In genomic region chr2:32821041-32821802, GRCm38 (mm10) we compare ENCODE assay signal across 9 mouse cellular contexts. TPM values are rescaled to one million over a fixed set of nuclear protein-coding genes. Genes with fewer than 3 reads are reported as not detected.
DNase-seq lines count a peak whose midpoint lies in the region; ATAC-seq and TF ChIP-seq lines count a peak whose summit lies in the region.
"Had no signal": no experiment of that assay in that cellular context is flagged by ENCODE, and none has a peak within 500 bp of the region (broad histone marks: within the 10 kb centered on the region; RNA-seq: fewer than 3 reads in every experiment).

No protein-coding gene starts in this region.

- ATAC-seq in heart, postnatal 0 days (ENCODE audit: insufficient read depth, low read depth), result no peak
- ATAC-seq in CD4-positive, CD25-positive, alpha-beta regulatory T cell, adult 4 months, result peak; percentile 49

- H3K4me1 ChIP-seq in heart, postnatal 0 days (ENCODE audit: control insufficient read depth, insufficient read depth), result no peaks in the 10 kb centered on the region

- peak; percentile 70 for TF ChIP-seq CTCF in heart, postnatal 0 days (IDR thresholded peaks at IDR 0.05; ENCODE audit: low read depth)

- no peak overlapping the region for H3K4me2 ChIP-seq in heart, postnatal 0 days (ENCODE audit: low read depth, low read length)

- no peak for TF ChIP-seq EP300 in heart, postnatal 0 days (IDR thresholded peaks at IDR 0.05; ENCODE audit: low read depth)

- no peak overlapping the region for H3K9ac ChIP-seq in heart, postnatal 0 days (replicated peaks; ENCODE audit: low read depth, low read length)

- WGBS in heart, postnatal 0 days, result 63% methylated on average over 11 of the region's 11 CpGs

- intact Hi-C loops in heart, postnatal 25 days (cut with DNase I), result no loop called here

- no peak for DNase-seq in heart, postnatal 0 days (ENCODE audit: low spot score)
- DNase-seq in heart, postnatal 25 days (ENCODE audit: low spot score), result no peak
- peak; percentile 17 for DNase-seq in adipocyte (ENCODE audit: low spot score)
- DNase-seq in induced T-regulatory cell, adult 2 months (ENCODE audit: low read depth), result peak; percentile 81
- peak; percentile 67 for DNase-seq in lung, postnatal 36 days
- no peak for DNase-seq in Muller cell, postnatal 12 days (ENCODE audit: inconsistent ontology term)
- DNase-seq in gastrocnemius, adult 8-10 months (ENCODE audit: low spot score in 2 of 2), result no peak

- no peaks in the 10 kb centered on the region for H3K27me3 ChIP-seq in heart, postnatal 0 days (ENCODE audit: control insufficient read depth, insufficient read depth, low read length)

- H3K9me3 ChIP-seq in heart, postnatal 0 days (replicated peaks; ENCODE audit: control insufficient read depth, low read length), result no peaks in the 10 kb centered on the region

- H3K36me3 ChIP-seq in heart, postnatal 0 days (replicated peaks; ENCODE audit: control insufficient read depth, insufficient read depth, low read length), result peaks cover 24% of the 10 kb centered on the region

- no peak overlapping the region for H3K27ac ChIP-seq in heart, postnatal 0 days (ENCODE audit: low read depth)

- no peak overlapping the region for H3K4me3 ChIP-seq in heart, postnatal 0 days (ENCODE audit: low read depth, low read length)
- H3K4me3 ChIP-seq: erythroblast, embryonic 14.5 days had no signal

RNA-seq across cellular contexts. Expression of gene Stxbp1, which starts 25.8 kb away (rescaled TPM):
- total RNA-seq in heart, postnatal 0 days (2014; rRNA removed; ENCODE audit: low replicate concordance), result 12.6 and 46.0 TPM in 2 replicates
- polyA plus RNA-seq in heart, postnatal 0 days (2015; fragmentation: Nextera tagmentation; extraction: Ambion mirVana), result 20.9 and 23.5 TPM in 2 replicates
- total RNA-seq in heart, postnatal 25 days (2021), result 10 to 100 TPM; 11.0 to 11.7 TPM
- polyA plus RNA-seq in CD4-positive, CD25-positive, alpha-beta regulatory T cell, adult 4 months (2017; shearing (Covaris generic)), result 1 to 10 TPM; 4.2 to 4.7 TPM
- 1 to 10 TPM; 2.0 to 2.6 (median 2.1) TPM for total RNA-seq in gastrocnemius, adult 8-10 months (2022)

RNA-seq across cellular contexts. Expression of gene Cfap157, which starts 37.0 kb away (rescaled TPM):
- not detected in 2 replicates for total RNA-seq in heart, postnatal 0 days (2014; rRNA removed; ENCODE audit: low replicate concordance)
- polyA plus RNA-seq in heart, postnatal 0 days (2015; fragmentation: Nextera tagmentation; extraction: Ambion mirVana), result 0.22 and 0.56 TPM in 2 replicates
- not detected for total RNA-seq in heart, postnatal 25 days (2021)
- polyA plus RNA-seq in CD4-positive, CD25-positive, alpha-beta regulatory T cell, adult 4 months (2017; shearing (Covaris generic)), result 1 to 10 TPM; 1.5 to 2.4 TPM
- total RNA-seq in gastrocnemius, adult 8-10 months (2022), result not detected
- polyA plus RNA-seq: erythroblast, embryonic 14.5 days had no signal

RNA-seq across cellular contexts. Expression of gene Ptrh1, which starts 45.6 kb away (rescaled TPM):
- 4.8 and 5.3 TPM in 2 replicates for total RNA-seq in heart, postnatal 0 days (2014; rRNA removed; ENCODE audit: low replicate concordance)
- polyA plus RNA-seq in heart, postnatal 0 days (2015; fragmentation: Nextera tagmentation; extraction: Ambion mirVana), result 2.6 and 2.9 TPM in 2 replicates
- 1 to 10 TPM; 2.6 to 4.2 TPM for total RNA-seq in heart, postnatal 25 days (2021)
- polyA plus RNA-seq in CD4-positive, CD25-positive, alpha-beta regulatory T cell, adult 4 months (2017; shearing (Covaris generic)), result 1 to 10 TPM; 2.9 to 3.8 TPM
- 1 to 10 TPM; 1.4 to 3.8 (median 2.3) TPM for total RNA-seq in gastrocnemius, adult 8-10 months (2022)
- polyA plus RNA-seq: erythroblast, embryonic 14.5 days had no signal

RNA-seq across cellular contexts. Expression of gene Ttc16, which starts 45.8 kb away (rescaled TPM):
- total RNA-seq in heart, postnatal 0 days (2014; rRNA removed; ENCODE audit: low replicate concordance), result 1.9 TPM in 1 of 2 replicates, not detected in the other
- polyA plus RNA-seq in heart, postnatal 0 days (2015; fragmentation: Nextera tagmentation; extraction: Ambion mirVana), result 0.08 and 0.21 TPM in 2 replicates
- under 1 TPM; 0.10 to 0.17 TPM for total RNA-seq in heart, postnatal 25 days (2021)
- 1 to 10 TPM; 1.4 to 1.6 TPM for polyA plus RNA-seq in CD4-positive, CD25-positive, alpha-beta regulatory T cell, adult 4 months (2017; shearing (Covaris generic))
- under 1 TPM in 1 of 4 experiments, not detected in 3; 0.09 TPM for total RNA-seq in gastrocnemius, adult 8-10 months (2022)
- polyA plus RNA-seq: erythroblast, embryonic 14.5 days had no signal

RNA-seq across cellular contexts. Expression of gene Fam129b, which starts 54.7 kb away (rescaled TPM):
- 59.6 and 60.1 TPM in 2 replicates for total RNA-seq in heart, postnatal 0 days (2014; rRNA removed; ENCODE audit: low replicate concordance)
- 25.2 and 25.3 TPM in 2 replicates for polyA plus RNA-seq in heart, postnatal 0 days (2015; fragmentation: Nextera tagmentation; extraction: Ambion mirVana)
- total RNA-seq in heart, postnatal 25 days (2021), result 10 to 100 TPM; 23.8 to 31.9 TPM
- 1 to 10 TPM in 1 of 2 experiments, under 1 TPM in 1; 0.97 to 1.0 TPM for polyA plus RNA-seq in CD4-positive, CD25-positive, alpha-beta regulatory T cell, adult 4 months (2017; shearing (Covaris generic))
- total RNA-seq in gastrocnemius, adult 8-10 months (2022), result 1 to 10 TPM; 3.8 to 6.3 (median 5.4) TPM

Comparison
In these comparisons a context has a peak if more than half of its experiments do, and no peak if none do; other contexts are left out.
1. DNase-seq: peak in adipocyte (single experiment), induced T-regulatory cell, adult 2 months (single experiment) and lung, postnatal 36 days (single experiment); none in heart, postnatal 0 days (single experiment), heart, postnatal 25 days (single experiment), Muller cell, postnatal 12 days (single experiment) and gastrocnemius, adult 8-10 months (0 of 2).